Mouse (Mus musculus): ENCODE data around the gene Lmtk3. TPM values are rescaled to one million over a fixed set of nuclear protein-coding genes. Genes with fewer than 3 reads are reported as not detected.

Gene Lmtk3
- polyA plus RNA-seq (2012): 0.03 and 0.04 TPM in 2 replicates

- no peak for TF ChIP-seq GATA1 (IDR thresholded peaks at IDR 0.05; ENCODE audit: low read length)
Observed at GRCm38 (mm10) chr7:45783511-45784091, at the start of gene Lmtk3. Lmtk3 (plus strand) TSS chr7:45783738.

- TF ChIP-seq GATA1 (IDR thresholded peaks at IDR 0.05; ENCODE audit: low read length): no peak
Observed at GRCm38 (mm10) chr7:45739162-45739763, 44.3 kb upstream of the Lmtk3 start.

- no peak for TF ChIP-seq GATA1 (IDR thresholded peaks at IDR 0.05; ENCODE audit: low read length)
Observed at GRCm38 (mm10) chr7:45739820-45740219, 43.7 kb upstream of the Lmtk3 start.

- no peak for TF ChIP-seq GATA1 (IDR thresholded peaks at IDR 0.05; ENCODE audit: low read length)
Observed at GRCm38 (mm10) chr7:45741308-45741707, 42.2 kb upstream of the Lmtk3 start.

GRCm38 (mm10) chr7:45741777-45742176, 41.8 kb upstream of the Lmtk3 start:
- TF ChIP-seq GATA1 (IDR thresholded peaks at IDR 0.05; ENCODE audit: low read length): no peak

- TF ChIP-seq GATA1 (IDR thresholded peaks at IDR 0.05; ENCODE audit: low read length): no peak
Observed at GRCm38 (mm10) chr7:45742338-45742737, 41.2 kb upstream of the Lmtk3 start.

- no peak for TF ChIP-seq GATA1 (IDR thresholded peaks at IDR 0.05; ENCODE audit: low read length)
Observed at GRCm38 (mm10) chr7:45744387-45744786, 39.2 kb upstream of the Lmtk3 start.

- no peak for TF ChIP-seq GATA1 (IDR thresholded peaks at IDR 0.05; ENCODE audit: low read length)
Observed at GRCm38 (mm10) chr7:45746518-45746917, 37.0 kb upstream of the Lmtk3 start.

GRCm38 (mm10) chr7:45747450-45747849, 36.1 kb upstream of the Lmtk3 start:
- TF ChIP-seq GATA1 (IDR thresholded peaks at IDR 0.05; ENCODE audit: low read length): no peak

GRCm38 (mm10) chr7:45748110-45748509, 35.4 kb upstream of the Lmtk3 start:
- no peak for TF ChIP-seq GATA1 (IDR thresholded peaks at IDR 0.05; ENCODE audit: low read length)

- no peak for TF ChIP-seq GATA1 (IDR thresholded peaks at IDR 0.05; ENCODE audit: low read length)
Observed at GRCm38 (mm10) chr7:45749401-45749800, 34.1 kb upstream of the Lmtk3 start.

GRCm38 (mm10) chr7:45750162-45750561, 33.4 kb upstream of the Lmtk3 start:
- no peak for TF ChIP-seq GATA1 (IDR thresholded peaks at IDR 0.05; ENCODE audit: low read length)

- TF ChIP-seq GATA1 (IDR thresholded peaks at IDR 0.05; ENCODE audit: low read length): no peak
Observed at GRCm38 (mm10) chr7:45755703-45756102, 27.8 kb upstream of the Lmtk3 start.

- no peak for TF ChIP-seq GATA1 (IDR thresholded peaks at IDR 0.05; ENCODE audit: low read length)
Observed at GRCm38 (mm10) chr7:45759400-45759799, 24.1 kb upstream of the Lmtk3 start.

GRCm38 (mm10) chr7:45760151-45760550, 23.4 kb upstream of the Lmtk3 start:
- no peak for TF ChIP-seq GATA1 (IDR thresholded peaks at IDR 0.05; ENCODE audit: low read length)

- no peak for TF ChIP-seq GATA1 (IDR thresholded peaks at IDR 0.05; ENCODE audit: low read length)
Observed at GRCm38 (mm10) chr7:45765995-45766394, 17.5 kb upstream of the Lmtk3 start.

GRCm38 (mm10) chr7:45766764-45767163, 16.8 kb upstream of the Lmtk3 start:
- TF ChIP-seq GATA1 (IDR thresholded peaks at IDR 0.05; ENCODE audit: low read length): no peak
